ENCODE assay signal across 17 mouse cellular contexts in the genomic region with DNA sequence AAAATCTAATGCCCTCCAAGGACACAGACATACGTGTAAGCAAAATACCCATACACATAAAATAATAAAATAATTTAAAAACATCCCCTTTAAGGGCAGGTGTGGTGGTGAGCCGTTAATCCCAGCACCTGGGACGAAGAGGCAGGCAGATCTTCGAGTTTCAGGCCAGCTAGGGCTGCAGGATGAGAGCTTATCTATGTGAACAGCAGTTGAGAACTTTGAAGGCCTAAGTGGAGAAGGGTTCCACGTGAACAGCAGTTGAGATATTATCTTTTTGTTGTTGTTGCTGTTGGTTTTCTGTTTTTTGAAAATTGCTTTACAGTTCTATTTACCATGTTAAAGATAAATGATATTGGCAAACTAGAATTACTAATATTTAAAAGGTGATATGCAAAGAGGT. TPM values are rescaled to one million over a fixed set of nuclear protein-coding genes. Genes with fewer than 3 reads are reported as not detected.
"Had no signal": no experiment of that assay in that cellular context is flagged by ENCODE, and none has a peak within 500 bp of the region (broad histone marks: within the 10 kb centered on the region; RNA-seq: fewer than 3 reads in every experiment).

No protein-coding gene starts in this region.

- H3K9me3 ChIP-seq: limb, embryonic 12.5 days; lung, embryonic 15.5 days; midbrain, embryonic 13.5 days had no signal

- H3K4me3 ChIP-seq: limb, embryonic 12.5 days; lung, embryonic 15.5 days; midbrain, embryonic 13.5 days had no signal

- H3K4me1 ChIP-seq: limb, embryonic 12.5 days; lung, embryonic 15.5 days; midbrain, embryonic 13.5 days had no signal

- H3K4me2 ChIP-seq: limb, embryonic 12.5 days; lung, embryonic 15.5 days; midbrain, embryonic 13.5 days had no signal

- H3K36me3 ChIP-seq: limb, embryonic 12.5 days; lung, embryonic 15.5 days; midbrain, embryonic 13.5 days had no signal

- H3K27me3 ChIP-seq: limb, embryonic 12.5 days; lung, embryonic 15.5 days; midbrain, embryonic 13.5 days had no signal

- ATAC-seq: intestine, embryonic 16.5 days; midbrain, embryonic 13.5 days had no signal

- H3K9ac ChIP-seq: limb, embryonic 12.5 days; lung, embryonic 15.5 days; midbrain, embryonic 13.5 days had no signal

- H3K27ac ChIP-seq: limb, embryonic 12.5 days; lung, embryonic 15.5 days; macrophage; midbrain, embryonic 13.5 days had no signal

- DNase-seq: kidney, adult 8-10 months; kidney, postnatal 25 days; layer of hippocampus, adult 9-11 months; layer of hippocampus, postnatal 36 days; lung, postnatal 14 days; right cerebral cortex, postnatal 14 days; thymus, postnatal 14 days had no signal

RNA-seq across cellular contexts. Expression of gene Gpr82, which starts 7.7 kb away (rescaled TPM):
- total RNA-seq: layer of hippocampus, adult 18-20 months; layer of hippocampus, postnatal 36 days; left cerebral cortex, adult 8-10 months; left cerebral cortex, postnatal 25 days; liver, adult 2 months; midbrain, postnatal 0 days had no signal
- polyA plus RNA-seq: liver, adult 2 months had no signal

RNA-seq across cellular contexts. Expression of gene Gpr34, which starts 37.0 kb away (rescaled TPM):
- polyA plus RNA-seq: liver, adult 2 months had no signal
